Mouse (Mus musculus) right cerebral cortex, postnatal 4 days (tissue): ENCODE measurements around the gene Pax5.

Experiments
- DNase-seq: peaks from one replicate; pipeline ENCODE4 v3.0.0-alpha.2; 2022

The Pax5 gene

DNA sequence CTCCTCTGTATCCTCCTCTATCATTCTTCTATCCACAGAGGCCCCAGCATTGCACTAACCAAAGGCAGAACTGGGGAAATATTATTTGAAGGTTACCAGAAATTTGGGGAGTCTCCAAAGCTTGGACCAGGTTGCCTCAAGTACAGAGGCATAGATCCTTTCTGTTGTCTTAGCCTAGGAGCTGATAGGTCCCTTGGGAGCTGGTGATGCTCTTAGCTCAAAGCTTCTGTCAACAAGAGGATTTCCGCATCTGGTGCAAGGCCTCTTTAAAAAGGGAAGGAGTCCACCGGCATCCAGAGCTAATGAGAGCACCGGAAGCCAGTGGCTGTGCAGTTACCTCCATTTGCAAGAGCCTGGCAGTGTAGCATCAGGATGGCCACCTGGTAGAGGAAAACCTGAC is 5.1 kb downstream of the Pax5 start:
- DNase-seq: no peak

DNA sequence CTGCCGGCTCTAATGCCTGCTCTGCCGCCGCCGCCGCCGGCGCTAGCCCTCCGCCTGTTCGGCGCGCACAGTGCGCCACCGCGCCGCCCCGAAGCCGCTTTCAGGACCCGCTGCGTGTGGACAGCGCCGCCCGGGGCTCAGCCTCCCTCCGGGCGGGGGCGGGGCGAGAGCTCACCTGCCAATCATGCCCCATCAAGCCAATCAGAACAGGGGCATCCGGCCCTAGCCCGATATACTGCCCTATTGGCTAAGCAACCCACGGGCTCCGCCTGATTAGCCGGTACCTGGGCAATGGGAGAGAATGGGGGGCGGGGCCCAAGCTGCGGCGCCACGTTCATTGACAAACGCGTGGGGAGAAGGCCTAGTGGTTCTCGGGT is 5.9 kb downstream of the Pax5 start:
- DNase-seq: peak; percentile 72

DNA sequence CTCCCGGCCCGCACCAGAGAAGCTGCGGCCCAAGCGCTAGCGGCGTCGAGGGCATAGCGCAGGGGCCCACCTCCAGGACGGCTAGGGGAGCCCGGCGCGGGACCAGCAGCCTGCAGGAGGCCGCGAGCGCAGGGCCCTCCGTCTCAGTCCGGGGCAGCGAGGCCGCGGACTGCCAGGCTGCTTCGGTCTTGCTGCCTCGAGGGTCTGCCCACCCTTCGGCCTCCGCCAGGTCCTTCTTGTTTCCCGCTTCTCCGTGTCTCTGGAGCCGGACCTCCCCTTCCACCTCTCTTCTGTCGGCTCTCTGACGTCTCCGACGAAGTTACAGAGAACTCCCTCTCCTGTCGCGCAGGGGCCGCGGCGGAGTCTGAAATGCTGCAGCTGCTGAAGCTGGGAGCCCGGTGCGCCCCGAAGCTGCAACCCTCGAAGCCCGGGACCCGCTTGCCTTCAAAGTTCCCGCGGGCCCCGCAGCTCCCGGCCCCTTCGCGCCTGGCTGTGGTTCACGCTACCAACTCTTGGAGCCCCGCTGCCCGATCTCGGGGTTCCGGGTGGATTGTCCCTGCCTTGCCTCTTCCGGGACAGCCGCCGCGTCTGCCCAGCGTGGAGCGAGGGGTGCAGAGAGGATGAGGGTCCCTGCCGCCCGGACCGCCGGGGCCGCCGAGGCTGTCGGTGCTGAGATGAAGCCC is 6.5 kb downstream of the Pax5 start:
- DNase-seq: peak; percentile 22

DNA sequence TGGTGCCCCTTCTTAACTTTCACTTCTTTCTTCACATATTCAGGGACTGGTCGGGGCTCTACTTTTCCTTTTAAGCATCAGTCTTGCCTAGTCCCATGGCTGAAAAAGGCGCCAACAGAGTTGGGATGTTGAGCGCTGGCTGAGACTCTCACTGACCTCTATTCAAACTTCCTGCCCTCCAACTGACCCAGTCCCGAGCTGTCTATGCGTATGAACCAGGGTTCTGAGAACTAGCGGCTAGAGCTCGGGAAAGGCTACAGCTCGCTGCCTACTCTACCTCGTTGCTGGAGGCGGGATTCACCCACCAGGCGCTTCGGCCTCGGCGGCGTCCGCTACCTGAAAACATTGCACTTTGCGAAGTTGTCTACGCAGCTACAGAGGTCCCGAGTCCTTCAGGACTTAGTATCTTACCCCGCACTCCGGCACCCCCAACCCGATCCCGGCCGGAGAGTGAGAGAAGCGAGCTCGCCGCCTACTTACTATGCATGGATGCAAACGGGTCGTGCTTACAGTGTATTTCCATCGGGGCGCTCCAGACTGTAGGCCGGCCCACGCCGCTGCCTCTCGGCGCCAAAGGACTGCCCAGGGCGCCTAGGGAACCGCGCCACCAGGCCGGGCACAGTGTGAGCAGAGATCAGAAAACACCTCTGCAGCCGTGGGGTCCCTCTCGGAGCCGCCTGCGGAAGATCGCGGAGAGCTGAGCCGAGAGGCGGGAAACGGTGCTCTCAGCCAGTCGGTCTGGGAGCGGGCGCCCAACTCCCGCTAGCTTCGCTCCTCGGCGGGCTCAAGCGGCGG is 7.2 kb downstream of the Pax5 start:
- peak; percentile 21 for DNase-seq

DNA sequence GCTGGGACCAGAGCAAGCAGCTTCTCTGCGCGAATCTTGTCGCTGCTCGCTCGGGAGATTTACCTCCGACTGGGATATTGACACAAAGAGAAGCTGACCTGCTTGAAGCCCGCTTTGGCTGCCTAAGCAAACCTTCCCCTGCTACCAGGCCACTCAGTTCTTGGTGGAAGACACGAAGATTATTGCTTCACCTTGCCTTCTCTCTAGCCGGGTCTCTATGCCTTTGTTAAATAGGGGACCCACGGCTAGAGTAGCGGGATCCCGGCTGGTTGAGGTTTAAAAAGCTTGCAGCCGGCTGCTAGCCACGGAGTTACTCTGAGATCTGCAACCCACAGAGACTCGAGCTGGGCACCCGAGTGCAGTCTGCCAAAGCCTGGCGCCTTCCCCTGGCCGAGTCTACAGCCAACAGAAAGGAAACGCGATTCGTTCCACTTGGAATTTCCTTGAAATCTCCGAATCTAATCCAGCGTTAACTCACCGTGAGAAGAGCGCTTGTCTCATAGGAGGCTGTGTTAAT is 8.2 kb downstream of the Pax5 start:
- DNase-seq: peak; percentile 26

DNA sequence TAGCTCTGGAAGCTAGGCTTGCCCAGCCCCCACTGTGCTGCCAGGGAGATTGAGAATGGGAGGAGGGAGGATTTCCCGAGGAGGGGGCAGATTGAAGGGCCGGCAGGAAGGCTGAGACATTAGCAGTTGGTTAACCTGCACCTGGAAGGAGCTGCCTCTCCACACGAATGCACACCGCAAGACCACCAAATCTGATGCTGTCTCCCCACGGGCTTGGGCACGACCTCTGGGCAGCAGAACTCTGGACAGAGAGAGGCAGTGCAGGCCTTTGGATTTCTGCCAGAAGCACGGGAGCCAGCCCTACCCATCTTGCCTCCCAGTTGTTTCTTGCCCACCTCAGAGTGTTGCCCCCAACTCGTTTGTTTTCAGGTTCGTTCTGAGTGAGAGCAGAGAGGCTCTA is 8.8 kb downstream of the Pax5 start:
- peak; percentile 15 for DNase-seq

DNA sequence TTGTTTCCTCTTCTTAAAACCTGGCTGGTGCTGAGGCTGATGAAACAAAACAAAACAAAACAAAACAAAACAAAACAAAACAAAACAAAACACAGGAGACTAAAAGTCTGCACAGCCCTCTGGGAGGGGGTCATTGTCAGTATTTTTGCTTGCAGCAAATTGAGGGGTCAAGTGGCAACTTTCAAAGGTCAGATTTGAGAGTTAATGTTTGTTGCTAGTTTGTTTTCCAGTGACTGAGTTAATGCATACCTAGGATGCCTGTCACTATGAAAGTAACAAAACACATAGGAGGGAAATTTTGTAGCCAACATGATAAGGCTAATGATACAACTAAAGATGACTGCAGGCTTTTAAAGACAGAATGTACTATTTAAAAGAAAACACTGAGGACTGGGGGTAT is 13.6 kb downstream of the Pax5 start:
- DNase-seq: no peak

DNA sequence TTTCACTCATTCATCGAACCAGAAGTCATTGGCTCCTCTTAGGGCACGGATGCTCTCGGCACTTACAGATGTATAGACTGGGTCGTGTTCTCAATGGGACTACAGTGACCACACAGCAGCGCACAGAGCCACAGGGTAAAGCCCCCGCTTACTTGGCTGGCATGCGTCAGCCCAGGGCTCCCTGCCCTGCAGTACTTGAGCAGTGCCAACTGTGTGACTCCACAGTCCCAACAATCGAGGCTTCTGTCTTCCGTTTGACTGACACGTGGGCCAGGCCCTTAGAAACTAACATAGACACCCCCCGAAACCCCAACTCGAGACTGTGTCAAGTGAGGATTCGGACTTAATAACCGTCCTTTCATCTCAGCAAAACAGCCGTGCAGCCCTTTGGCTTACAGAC is 15.9 kb downstream of the Pax5 start:
- DNase-seq: no peak

DNA sequence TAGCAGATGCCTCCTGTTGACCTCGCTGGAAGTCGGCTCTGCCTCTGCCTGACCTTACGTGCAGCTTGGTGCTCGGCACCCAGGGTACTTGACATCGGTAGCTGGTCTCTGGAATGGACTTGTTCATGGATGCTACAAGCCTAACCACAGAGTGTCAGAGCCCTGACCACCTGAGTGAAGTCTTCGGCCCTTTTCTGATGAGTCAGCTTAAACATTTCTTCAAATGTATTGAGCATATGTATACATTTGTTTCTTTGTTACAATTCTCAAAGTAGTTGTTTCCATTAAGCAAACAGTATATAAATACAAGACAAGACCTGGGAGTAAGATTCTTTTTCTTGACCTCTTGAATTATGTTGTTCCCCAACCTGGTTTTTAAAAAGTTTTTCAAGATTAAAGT is 24.7 kb downstream of the Pax5 start:
- no peak for DNase-seq

DNA sequence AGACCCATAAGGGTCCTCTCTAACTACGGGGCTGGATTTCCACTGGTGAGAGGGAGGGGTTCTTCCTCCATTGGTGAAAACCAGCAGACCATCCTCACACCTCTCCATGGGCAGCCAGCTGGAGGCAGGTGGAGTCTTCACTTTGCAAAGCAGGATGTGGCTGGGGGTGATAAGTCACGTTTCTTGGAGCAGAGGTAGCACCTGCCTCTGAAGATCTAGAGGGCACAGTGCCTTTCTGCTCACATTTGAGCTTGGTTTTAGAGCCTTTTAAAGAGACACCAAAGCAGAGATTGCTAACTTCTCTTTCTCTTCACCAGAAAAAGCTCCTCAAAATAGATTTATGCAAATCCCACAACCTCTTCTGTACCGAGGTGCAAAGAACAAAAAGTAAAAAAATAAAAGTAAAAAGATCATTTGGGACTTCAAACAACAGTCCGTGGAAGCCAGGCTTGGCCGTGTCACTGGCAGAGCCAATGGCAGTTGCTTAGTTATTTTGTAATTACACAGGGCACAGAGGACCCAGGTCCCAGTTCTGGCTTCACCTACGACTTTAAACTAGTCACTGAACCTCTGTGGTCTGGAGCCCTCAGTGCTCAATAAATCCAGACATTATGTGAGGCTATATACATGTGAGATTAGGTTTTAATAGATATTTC is 29.9 kb downstream of the Pax5 start:
- no peak for DNase-seq

DNA sequence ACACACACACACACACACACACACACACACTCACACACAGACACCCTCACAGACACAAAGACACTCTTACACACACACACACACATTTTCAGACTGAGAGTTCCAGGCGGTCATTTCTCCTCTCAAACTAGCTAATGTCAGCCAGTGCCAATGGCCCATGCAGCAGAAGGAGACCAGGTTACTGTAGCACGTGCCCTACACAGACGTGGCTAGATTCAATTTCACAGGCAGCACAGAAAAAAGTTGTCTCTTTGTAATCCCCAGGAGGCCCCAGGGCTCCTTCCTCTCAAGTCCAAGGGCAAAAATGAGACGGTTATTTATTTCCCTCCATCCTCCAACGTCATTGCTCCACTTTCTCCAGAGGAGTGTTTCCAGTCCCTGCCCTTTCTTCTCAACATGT is 31.6 kb downstream of the Pax5 start:
- no peak for DNase-seq

DNA sequence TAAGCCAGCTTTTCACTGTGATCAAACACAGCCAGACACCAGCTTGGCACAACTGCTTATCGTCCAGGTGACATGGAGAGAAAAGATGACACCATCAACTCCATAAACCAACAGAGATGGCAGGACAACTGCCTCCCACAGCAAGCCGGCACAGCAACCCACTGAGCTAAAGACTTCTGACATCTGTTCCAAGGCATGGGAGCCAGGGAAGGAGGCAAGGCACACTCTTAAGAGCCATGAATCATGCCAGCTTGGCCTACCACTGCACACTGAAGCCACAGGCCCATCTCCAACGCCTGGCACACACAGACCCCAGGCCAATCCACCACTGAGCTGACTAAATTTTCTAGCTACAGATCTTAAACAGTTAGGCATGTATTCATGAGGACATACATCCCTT is 32.3 kb downstream of the Pax5 start:
- no peak for DNase-seq

DNA sequence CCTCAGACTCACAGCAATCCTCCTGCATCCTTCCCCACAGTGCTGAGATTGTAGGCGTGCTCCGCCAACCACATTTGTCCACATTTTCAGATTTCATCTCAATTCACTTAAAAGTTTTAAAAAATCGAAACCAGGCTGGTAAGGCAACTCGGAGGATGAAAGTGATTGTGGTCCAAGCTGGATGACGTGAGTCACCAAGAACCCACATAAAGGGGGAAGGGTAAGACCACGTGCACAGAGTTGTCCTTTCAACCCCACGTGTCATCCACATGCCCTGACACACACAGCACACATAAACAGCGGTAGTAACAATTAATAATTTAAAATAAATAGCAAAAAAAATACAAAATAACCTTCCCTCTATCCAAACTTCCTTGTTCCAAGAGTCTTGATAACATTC is 35.3 kb downstream of the Pax5 start:
- no peak for DNase-seq

DNA sequence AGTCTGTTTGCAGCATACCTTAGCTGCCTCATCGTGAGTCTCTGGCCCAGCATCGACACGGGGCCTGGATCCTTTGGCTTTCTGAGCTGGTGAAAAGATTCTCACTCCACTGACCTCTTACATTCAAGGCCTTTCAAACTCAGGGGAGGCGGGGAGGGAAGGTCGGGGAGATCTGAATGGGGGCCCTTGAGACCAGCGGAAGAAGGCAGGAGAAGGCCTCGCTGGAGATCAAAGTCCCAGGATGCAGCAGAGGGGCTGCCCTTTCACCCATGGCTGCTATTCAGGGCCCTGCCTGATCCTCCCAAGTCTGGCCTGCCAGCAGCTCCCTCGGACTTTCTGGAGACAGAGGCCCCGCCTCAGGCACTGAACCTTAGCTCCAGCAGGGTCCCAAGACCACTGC is 36.6 kb downstream of the Pax5 start:
- no peak for DNase-seq

DNA sequence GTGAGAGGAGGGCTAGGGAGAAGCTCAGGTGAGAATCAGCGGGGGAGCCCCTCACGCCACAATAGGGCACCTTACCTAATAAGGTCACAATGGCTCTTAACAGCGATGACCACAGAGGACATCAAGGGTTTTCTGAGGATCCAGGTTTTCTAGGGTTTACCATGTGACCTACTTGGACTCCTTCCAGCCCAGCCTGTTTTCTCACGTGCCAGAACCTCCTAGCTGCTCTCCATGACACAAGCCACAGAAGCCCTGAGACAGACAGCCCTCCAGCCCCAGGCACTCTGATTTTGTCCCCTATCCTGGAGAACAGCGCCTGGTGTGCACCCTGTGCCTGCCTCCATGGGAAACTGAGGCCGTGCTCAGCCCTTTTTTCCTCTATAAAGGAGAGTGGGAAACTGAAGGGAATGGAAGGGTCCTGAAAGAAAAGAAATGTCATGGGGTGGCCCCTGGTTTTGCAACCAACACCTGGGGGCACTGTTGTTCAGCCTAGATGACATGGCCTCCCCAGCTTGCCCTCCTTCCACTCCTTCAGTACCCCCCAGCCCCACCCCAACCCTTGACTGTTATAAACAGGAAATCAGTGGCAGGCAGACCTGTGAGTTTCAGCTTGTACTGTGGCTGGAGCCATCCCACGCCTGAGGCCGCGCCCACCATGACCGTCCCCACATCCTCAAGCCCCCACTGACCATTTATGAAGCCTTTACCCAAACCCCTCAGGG is 37.9 kb downstream of the Pax5 start:
- no peak for DNase-seq

DNA sequence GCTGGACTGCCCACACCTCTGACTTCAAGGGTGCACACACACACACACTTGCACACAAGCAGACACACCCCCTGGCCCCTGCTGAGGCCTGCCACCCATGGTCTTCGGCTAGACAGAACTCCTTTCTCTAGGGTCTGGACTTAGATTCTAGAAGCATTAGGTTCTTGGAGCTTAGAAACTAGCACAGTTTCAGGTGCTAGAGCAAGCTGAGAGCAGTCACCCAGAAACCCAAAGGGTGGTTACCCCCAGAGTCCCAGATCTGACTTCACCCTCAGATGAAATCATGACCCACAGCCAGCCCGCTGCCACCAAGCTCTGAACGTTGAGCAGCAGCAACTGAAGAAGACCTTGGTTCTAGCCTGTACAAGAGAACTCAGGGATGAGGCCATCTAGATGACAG is 38.8 kb downstream of the Pax5 start:
- no peak for DNase-seq

DNA sequence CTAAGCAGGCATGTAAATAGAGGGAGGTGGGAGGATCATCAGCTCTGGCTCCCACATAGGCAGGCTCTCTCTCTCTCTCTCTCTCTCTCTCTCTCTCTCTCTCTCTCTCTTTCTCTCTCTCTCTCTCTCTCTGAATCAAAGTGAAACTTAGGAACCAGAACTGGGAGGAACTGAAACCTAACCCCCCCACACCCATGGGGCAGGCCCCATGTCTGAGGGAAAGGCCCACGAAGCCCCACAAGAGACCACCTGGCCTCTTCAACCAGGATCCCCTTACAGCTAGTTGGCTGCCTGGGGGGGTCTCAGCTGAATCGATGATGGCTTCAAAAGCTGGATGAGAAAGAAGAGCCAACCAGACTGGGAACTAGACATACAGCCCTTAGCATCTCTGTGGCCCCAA is 39.3 kb downstream of the Pax5 start:
- DNase-seq: no peak

DNA sequence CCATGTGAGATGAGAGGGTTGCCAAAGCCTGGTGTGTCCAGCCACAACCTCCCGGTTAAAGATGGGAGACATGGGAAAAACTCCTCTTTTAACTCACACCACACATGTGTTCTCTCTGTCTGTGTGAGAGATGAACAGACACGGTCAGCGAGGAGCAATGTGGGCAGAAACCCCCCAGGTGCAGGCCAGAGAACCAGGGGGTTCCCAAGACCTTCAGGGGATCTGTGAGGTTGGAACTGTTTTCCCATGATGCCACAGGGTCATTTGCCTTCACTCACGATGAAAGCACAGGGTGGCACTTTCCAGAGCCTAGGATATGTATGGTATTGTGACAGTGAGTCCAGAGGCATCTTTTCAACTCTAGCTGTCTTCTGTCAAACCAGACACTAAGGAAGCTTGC is 39.9 kb downstream of the Pax5 start:
- DNase-seq: no peak

DNA sequence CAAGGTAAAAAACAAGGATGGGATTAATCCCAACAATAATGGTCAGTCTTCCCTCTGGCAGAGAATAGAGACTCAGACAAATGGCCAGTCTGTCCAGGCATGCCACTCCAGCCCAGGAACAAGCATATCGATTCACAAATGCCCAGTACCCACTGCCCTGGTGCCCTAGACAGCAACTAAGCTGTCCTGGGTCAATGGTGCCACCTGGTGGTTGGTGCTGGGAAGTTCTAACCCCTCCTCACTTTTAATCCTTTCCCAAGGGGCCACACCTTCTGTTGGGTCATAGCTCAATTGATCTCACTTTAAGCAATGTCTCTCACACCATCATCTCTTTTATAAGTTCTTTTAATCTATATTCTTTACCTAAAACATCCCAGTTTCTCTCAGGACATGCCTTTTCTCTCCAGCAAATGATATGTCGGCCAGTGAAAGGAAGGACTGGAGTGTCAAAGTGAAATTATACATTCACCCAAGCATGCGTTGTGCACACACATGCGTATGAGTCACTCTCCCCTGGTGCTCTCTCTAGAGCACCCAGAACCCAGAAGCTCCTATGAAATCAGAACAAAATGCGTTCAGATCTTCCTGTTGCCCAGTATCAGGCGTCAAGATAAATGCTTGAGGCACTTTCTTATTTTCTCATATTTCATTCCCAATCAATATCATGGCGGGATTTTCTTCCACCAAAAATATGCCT is 40.7 kb downstream of the Pax5 start:
- peak; percentile 24 for DNase-seq

DNA sequence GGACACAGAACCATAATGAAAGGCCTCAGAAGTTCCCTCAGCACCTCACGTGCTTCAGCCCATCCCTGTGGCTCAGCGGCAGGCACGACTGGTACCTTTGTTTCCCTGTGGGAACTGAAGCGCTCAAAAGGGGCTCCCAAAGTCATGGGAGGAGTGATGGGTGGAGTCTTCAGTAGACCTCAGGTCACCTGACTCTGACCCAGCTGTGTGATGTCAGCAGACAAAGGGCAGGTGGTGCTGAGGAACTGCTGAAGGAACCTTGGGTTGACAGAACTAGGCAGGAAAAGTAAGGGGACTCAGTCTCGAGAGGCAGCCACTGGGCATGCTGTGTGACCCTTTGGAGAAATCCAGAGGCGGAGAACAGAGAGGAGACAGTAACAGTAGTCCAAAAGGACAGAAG is 41.7 kb downstream of the Pax5 start:
- no peak for DNase-seq

DNA sequence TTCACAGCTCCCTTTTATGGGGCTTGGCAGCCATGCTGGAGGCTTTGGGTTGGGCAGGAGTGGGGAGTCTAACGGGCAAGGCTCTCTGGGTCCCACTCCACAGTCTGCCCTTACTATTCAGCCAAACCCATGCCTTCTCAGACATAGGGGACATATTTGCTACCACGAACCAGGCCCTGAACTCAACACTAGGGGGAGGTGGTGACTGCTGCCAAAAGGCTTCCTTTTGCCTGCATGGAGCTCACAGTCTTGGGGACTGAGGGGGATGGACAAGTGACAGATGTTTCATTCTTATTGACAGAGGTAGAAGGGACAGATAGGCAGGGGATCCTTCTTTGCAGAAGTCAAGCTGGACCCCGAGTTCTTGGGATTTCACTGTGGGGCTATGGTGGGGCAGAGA is 42.1 kb downstream of the Pax5 start:
- DNase-seq: no peak

DNA sequence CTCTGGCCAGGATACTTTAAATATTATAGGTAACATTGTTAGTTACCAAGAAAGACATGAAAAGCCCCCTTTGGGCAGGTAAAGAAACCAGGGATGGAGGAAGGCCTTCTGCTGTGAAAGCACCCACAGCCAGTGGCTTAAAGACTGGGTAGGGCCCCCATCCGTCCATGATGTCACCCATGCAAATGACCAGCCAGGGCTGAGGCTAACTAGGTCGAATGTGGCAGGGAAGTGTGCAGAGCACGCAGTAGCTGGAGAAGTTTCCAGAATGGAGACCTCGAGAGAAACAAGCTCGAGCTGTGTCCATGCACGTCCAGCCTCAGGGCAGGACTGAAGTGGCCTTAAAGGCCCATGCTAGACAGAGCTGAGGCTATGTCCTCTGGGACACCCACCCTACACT is 42.9 kb downstream of the Pax5 start:
- no peak for DNase-seq

DNA sequence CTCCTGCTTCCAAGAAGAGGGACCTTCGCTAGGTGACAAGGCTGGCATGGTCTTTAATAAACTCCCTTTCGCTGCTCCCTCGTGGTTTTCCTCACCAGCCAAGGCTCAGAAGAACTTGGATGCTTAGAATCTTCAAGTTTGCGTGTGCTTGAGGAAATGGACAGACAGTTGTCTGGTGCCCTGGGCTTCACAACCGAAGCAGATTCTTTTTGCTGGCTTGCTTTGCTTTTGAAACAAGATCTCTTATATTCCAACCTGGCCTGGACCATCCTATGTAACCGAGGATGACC is 45.6 kb downstream of the Pax5 start:
- DNase-seq: no peak
